ENCODE assay signal across 10 mouse cellular contexts in genomic region chr1:130276885-130277284, GRCm38 (mm10).
"Had no signal": no experiment of that assay in that cellular context is flagged by ENCODE, and none has a peak within 500 bp of the region (broad histone marks: within the 10 kb centered on the region; RNA-seq: fewer than 3 reads in every experiment).

No protein-coding gene starts in this region.

- H3K4me2 ChIP-seq: limb, embryonic 12.5 days; midbrain, embryonic 13.5 days; neural tube, embryonic 15.5 days had no signal

- H3K4me3 ChIP-seq: limb, embryonic 12.5 days; midbrain, embryonic 13.5 days; myocyte; neural tube, embryonic 15.5 days had no signal

- H3K9me3 ChIP-seq: limb, embryonic 12.5 days; neural tube, embryonic 15.5 days had no signal

- H3K27ac ChIP-seq: limb, embryonic 12.5 days; midbrain, embryonic 13.5 days; neural tube, embryonic 15.5 days; stomach, postnatal 0 days had no signal

- H3K4me1 ChIP-seq: limb, embryonic 12.5 days; midbrain, embryonic 13.5 days; neural tube, embryonic 15.5 days had no signal

- H3K36me3 ChIP-seq: limb, embryonic 12.5 days; midbrain, embryonic 13.5 days; neural tube, embryonic 15.5 days had no signal

- ATAC-seq: lung, postnatal 0 days; midbrain, embryonic 13.5 days had no signal

- H3K27me3 ChIP-seq: limb, embryonic 12.5 days; midbrain, embryonic 13.5 days; neural tube, embryonic 15.5 days had no signal

- H3K9ac ChIP-seq: limb, embryonic 12.5 days; midbrain, embryonic 13.5 days; neural tube, embryonic 15.5 days had no signal

- DNase-seq: kidney, adult 18-20 months; kidney, postnatal 25 days; lung, postnatal 4 days; thymus, postnatal 14 days had no signal
